Mouse (Mus musculus): ENCODE data around the gene Ank3.

Ank3 gene

GRCm38 (mm10) chr10:70060021-70060688 lies 661.6 kb downstream of the Ank3 start:
- peak; percentile 17 to 19 for DNase-seq (ENCODE audit: low spot score in 2 of 2)

DNA sequence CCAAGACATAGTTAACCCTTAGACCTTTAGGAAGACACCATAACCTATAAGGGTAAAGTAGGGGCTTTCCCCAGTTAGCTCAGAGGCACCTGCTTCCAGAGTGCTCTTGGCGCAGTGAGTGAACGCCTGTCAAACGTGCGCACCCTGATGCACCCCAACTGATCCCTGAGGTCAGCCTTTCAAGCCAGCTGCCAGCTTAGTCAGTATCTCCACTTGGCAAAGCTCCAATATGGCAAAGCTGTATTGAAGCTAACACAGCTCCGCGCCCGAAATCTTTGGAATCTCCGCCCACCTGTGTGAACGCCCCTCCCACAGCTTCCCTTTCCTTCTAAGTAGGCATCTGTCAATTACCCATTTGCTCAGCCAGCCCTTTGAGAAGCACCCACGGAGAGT lies 662.1 kb downstream of the Ank3 start:
- no peak for DNase-seq (ENCODE audit: low spot score in 2 of 2)

GRCm38 (mm10) chr10:70063881-70064555 lies 665.4 kb downstream of the Ank3 start:
- DNase-seq (ENCODE audit: low spot score in 2 of 2): no peak

GRCm38 (mm10) chr10:70065191-70065590 lies 666.6 kb downstream of the Ank3 start:
- no peak for DNase-seq (ENCODE audit: low spot score in 2 of 2)

- DNase-seq (ENCODE audit: low spot score in 2 of 2): no peak
These were observed 668.1 kb downstream of the Ank3 start for GRCm38 (mm10) chr10:70066497-70067168.

GRCm38 (mm10) chr10:70067169-70068115 lies 668.9 kb downstream of the Ank3 start:
- no peak for DNase-seq (ENCODE audit: low spot score in 2 of 2)

DNA sequence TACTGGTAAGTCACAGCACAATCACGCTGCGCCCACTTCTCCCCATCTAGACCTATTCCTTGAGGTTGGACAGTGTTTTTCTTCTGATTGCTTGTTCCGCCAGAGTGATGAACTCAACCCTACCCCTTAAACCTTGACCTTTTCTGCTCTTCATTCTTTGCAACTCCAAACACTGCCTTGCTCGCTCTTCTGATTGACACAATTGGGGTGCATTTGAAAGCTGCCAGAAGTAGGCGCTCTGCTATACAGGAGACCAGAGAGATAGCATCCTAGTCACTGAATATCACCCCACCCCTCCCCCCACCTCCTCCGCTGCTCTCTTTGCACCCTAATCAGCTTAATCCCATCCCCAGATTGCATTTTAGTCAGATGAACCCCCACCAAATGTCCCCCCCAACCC lies 670.7 kb downstream of the Ank3 start:
- no peak for DNase-seq (ENCODE audit: low spot score in 2 of 2)

DNA sequence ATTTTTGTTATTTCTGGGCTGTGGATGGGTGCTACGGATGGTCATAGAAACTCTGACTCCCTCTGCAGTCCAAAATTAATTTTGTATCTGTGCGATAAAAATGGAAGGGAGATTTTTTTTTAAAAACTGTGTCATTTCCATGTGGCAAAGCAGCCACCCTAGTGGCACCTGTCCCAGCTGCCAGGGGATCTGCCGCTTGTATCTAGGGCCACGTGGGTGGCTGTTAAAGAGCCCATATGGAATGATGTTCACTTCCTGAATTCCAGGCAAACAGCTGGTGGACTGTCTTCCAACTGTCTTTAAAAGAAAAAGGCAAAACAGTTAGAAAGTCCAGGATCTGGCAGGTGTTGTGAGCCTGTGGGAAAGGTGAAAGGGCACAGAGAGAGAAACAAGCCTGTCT lies 672.8 kb downstream of the Ank3 start:
- DNase-seq (ENCODE audit: low spot score in 2 of 2): peak in 1 of 2 experiments; percentile 18
